Mouse (Mus musculus) hindbrain, embryonic 11.5 days (tissue): ENCODE data around the gene Uba52. TPM values are rescaled to one million over a fixed set of nuclear protein-coding genes. Genes with fewer than 3 reads are reported as not detected.
A peak's percentile ranks its signal among the peaks of the same experiment; 100 is the strongest.

Experiments used
- ATAC-seq: fragments of 200-750 bp; cut with Nextera tagmentation; 2 replicates; pipeline ENCODE4 v1.8.0; 2017; ENCODE audit warnings: mild to moderate bottlenecking, moderate TSS enrichment, moderate library complexity; ENCODE audit not compliant: low FRiP score
- DNase-seq: peaks from one replicate; pipeline ENCODE4 v3.0.0-alpha.2; 2015; ENCODE audit warnings: low spot score
- H3K27ac ChIP-seq: fragments of 300-500 bp; sonication (generic); 2 replicates; pipeline ENCODE4 v1.5.1; 2014; ENCODE audit warnings: mild to moderate bottlenecking, low read depth, low read length
- H3K27me3 ChIP-seq: fragments of 300-500 bp; sonication (generic); 2 replicates; pipeline ENCODE4 v1.6.1; 2014; ENCODE audit warnings: mild to moderate bottlenecking, low read length, moderate library complexity, mixed read lengths; ENCODE audit not compliant: control insufficient read depth, insufficient read depth
- H3K36me3 ChIP-seq: fragments of 300-500 bp; sonication (generic); 2 replicates; pipeline ENCODE4 v1.6.1; 2014; ENCODE audit warnings: mild to moderate bottlenecking, low read length, moderate library complexity, mixed read lengths; ENCODE audit not compliant: control insufficient read depth, insufficient read depth
- H3K4me1 ChIP-seq: fragments of 300-500 bp; sonication (generic); replicated peaks from 2 replicates; pipeline ENCODE4 v1.6.1; 2014; ENCODE audit warnings: low read length, mixed read lengths; ENCODE audit not compliant: control insufficient read depth, insufficient read depth
- H3K4me2 ChIP-seq: fragments of 300-500 bp; sonication (generic); replicated peaks from 2 replicates; pipeline ENCODE4 v1.6.1; 2014; ENCODE audit warnings: mild to moderate bottlenecking, low read depth, low read length
- H3K4me3 ChIP-seq: fragments of 300-500 bp; sonication (generic); 2 replicates; pipeline ENCODE4 v1.5.1; 2014; ENCODE audit warnings: low read depth, low read length
- H3K9ac ChIP-seq: fragments of 300-500 bp; sonication (generic); 2 replicates; pipeline ENCODE4 v1.6.1; 2014; ENCODE audit warnings: low read depth, low read length
- H3K9me3 ChIP-seq: fragments of 300-500 bp; sonication (generic); 2 replicates; pipeline ENCODE4 v1.6.1; 2016; ENCODE audit warnings: low read length; ENCODE audit not compliant: control insufficient read depth
- WGBS: fragments of 180-500 bp; shearing (Covaris S2); extraction: QIAGEN DNeasy Blood & Tissue Kit; methylation state at CpG from one replicate; pipeline ENCODE4 v1.1.7; 2014; 5-methylcytosine and 5-hydroxymethylcytosine counted together
- polyA plus RNA-seq: library from polyadenylated mRNA; unstranded; fragments of >200 nt; fragmentation: Nextera tagmentation; extraction: Ambion mirVana; gene quantifications from 2 replicates; pipeline ENCODE4 v1.2.1, GENCODE M21; 2014

The Uba52 gene
- polyA plus RNA-seq, result 814 and 839 TPM in 2 replicates

- peak within 1 kb of the TSS; percentile 94 for H3K4me2 ChIP-seq
- DNase-seq (peak; percentile 98), ATAC-seq (peak; percentile 80)
- H3K9me3 ChIP-seq, result no peaks in the 10 kb centered on the region
- WGBS, result under 1% methylated on average over 74 of the region's 74 CpGs
- peaks cover 8% of the 10 kb centered on the region for H3K36me3 ChIP-seq
- peak within 1 kb of the TSS; percentile 98 for H3K9ac ChIP-seq
- peak within 1 kb of the TSS; percentile 99 for H3K4me3 ChIP-seq
- peak within 1 kb of the TSS; percentile 93 for H3K27ac ChIP-seq
- H3K4me1 ChIP-seq, result peaks cover 11% of the 10 kb centered on the region; the same call in 1 of the 2 replicates
- H3K27me3 ChIP-seq, result no peaks in the 10 kb centered on the region
Observed at GRCm38 (mm10) chr8:70510228-70510915, at the start of gene Uba52. Gene Uba52, minus strand, starts transcription at chr8:70510801.

GRCm38 (mm10) chr8:70560096-70560495 is 49.5 kb upstream of the Uba52 start:
- Histone ChIP-seq H3K4me2 (no peak overlapping the region), H3K27me3 (no peaks in the 10 kb centered on the region), H3K36me3 (no peaks in the 10 kb centered on the region), H3K9ac (no peak overlapping the region), H3K9me3 (no peaks in the 10 kb centered on the region), H3K4me1 (no peaks in the 10 kb centered on the region), H3K4me3 (no peak overlapping the region), H3K27ac (no peak overlapping the region)
- 83% methylated on average over 2 of the region's 2 CpGs for WGBS
- ATAC-seq, result no peak
- DNase-seq, result no peak

GRCm38 (mm10) chr8:70558983-70559382 is 48.4 kb upstream of the Uba52 start:
- Histone ChIP-seq H3K9ac (no peak overlapping the region), H3K9me3 (no peaks in the 10 kb centered on the region), H3K4me2 (no peak overlapping the region), H3K36me3 (no peaks in the 10 kb centered on the region), H3K27ac (no peak overlapping the region), H3K4me3 (no peak overlapping the region), H3K4me1 (no peaks in the 10 kb centered on the region), H3K27me3 (no peaks in the 10 kb centered on the region)
- ATAC-seq (no peak), DNase-seq (no peak)
- WGBS, result 81% methylated on average over 3 of the region's 3 CpGs

DNA sequence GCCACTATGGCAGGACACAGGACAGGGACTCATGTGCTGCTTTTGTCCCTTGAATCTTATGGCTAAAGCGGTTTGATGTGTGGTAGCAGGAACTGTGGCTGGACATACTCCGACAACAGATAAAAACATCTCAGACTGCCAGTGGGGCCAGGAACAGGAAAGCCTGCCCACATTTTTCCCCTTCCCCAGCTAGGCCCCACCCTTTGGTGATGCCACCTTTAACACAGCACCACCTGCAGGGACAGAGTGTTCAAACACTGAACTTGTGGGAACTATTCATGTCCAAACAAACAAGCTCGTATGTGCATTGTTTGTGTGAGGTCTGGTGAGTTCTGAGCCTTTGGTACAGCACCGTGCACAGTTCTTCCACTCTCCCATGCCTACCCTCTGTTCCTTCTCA is 47.7 kb upstream of the Uba52 start:
- no peaks in the 10 kb centered on the region for H3K27me3 ChIP-seq
- no peak overlapping the region for H3K4me2 ChIP-seq
- H3K27ac ChIP-seq, result no peak overlapping the region
- H3K4me3 ChIP-seq, result no peak overlapping the region
- no peak for ATAC-seq
- WGBS, result 72% methylated on average over 4 of the region's 4 CpGs
- no peaks in the 10 kb centered on the region for H3K36me3 ChIP-seq
- no peaks in the 10 kb centered on the region for H3K9me3 ChIP-seq
- no peak overlapping the region for H3K9ac ChIP-seq
- no peak for DNase-seq
- no peaks in the 10 kb centered on the region for H3K4me1 ChIP-seq

DNA sequence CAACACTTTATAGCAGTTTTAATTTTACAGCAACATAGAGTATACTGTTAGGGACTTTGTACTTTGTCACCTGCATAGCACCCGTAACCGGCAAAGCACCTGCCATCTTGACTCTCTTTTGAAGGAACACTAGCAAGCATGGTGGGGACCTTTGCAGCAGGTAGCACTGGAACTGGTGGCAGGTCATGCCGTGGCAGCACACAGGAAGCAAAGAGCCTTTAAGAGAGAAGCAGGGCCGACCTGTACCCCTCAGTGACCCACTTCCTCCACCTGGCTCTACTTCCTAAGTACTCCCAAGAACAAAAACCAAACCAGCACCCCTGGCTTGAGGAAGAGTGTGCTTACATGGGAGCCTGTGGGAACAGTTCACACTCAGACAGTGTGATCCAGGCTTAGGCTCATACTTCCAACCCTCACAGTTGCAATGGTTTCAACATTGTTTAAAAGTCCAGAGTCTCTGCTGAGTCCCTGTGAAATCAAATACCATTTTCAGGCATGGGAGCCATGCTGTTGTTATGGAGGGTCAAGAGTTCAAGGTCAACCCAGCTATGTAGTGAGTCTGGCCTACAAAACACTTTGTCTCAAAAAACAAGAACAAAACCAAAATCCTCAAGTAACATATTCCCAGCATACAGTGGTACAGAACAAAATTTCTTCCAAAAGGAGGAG is 44.6 kb upstream of the Uba52 start:
- H3K27ac ChIP-seq, result no peak overlapping the region
- ATAC-seq (no peak), DNase-seq (no peak)
- H3K4me2 ChIP-seq, result no peak overlapping the region
- H3K9ac ChIP-seq, result no peak overlapping the region
- H3K4me3 ChIP-seq, result no peak overlapping the region
- WGBS, result 93% methylated on average over 4 of the region's 4 CpGs
- H3K9me3 ChIP-seq, result no peaks in the 10 kb centered on the region
- H3K27me3 ChIP-seq, result no peaks in the 10 kb centered on the region
- no peaks in the 10 kb centered on the region for H3K36me3 ChIP-seq
- H3K4me1 ChIP-seq, result no peaks in the 10 kb centered on the region

DNA sequence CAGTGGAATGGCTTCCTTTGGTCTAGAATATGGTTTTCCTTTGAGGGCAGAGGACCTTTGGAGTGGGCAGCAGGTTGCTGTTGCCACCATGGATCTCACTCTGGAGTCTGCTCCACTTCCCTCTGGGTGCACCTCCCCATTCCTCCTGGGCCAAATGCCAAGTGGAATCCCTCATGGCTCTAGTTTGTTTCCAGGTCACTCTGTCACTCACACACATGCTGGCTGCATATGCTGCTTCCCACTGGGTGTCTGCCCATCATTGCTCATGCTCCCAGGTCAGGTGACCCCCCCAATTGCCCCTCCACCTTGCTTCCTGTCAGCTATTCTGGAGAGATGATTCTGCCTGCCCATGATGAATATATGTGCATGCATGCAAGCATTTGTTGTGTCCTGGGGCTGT is 43.1 kb upstream of the Uba52 start:
- Histone ChIP-seq H3K27ac (no peak overlapping the region), H3K9me3 (no peaks in the 10 kb centered on the region), H3K9ac (no peak overlapping the region), H3K27me3 (no peaks in the 10 kb centered on the region), H3K4me2 (no peak overlapping the region), H3K36me3 (no peaks in the 10 kb centered on the region), H3K4me1 (no peaks in the 10 kb centered on the region), H3K4me3 (no peak overlapping the region)
- DNase-seq (no peak), ATAC-seq (no peak)

DNA sequence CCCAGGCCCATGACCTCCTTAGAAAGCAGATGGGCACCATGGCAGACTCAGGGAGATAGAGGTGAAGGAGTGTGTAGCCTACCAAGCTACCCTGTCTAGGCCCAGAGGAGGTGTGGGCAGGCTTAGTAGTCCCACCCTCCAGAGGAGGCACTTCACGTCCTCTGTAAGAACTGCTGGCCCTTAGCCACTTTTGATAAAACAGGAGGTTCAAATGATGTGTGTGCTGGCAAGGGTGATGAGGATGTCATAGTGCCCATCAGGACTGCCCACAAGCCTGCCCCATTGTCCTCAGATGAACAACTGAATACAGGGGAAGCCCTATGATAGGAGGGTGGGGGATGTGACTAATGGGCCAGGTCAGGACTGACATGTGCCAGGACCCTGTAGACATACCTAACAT is 42.2 kb upstream of the Uba52 start:
- WGBS, result 71% methylated on average over 1 of the region's 1 CpGs
- Histone ChIP-seq H3K9me3 (no peaks in the 10 kb centered on the region), H3K27me3 (no peaks in the 10 kb centered on the region), H3K36me3 (no peaks in the 10 kb centered on the region), H3K27ac (no peak overlapping the region), H3K4me2 (no peak overlapping the region), H3K4me3 (no peak overlapping the region), H3K4me1 (no peaks in the 10 kb centered on the region), H3K9ac (no peak overlapping the region)
- DNase-seq, result no peak
- ATAC-seq, result no peak

DNA sequence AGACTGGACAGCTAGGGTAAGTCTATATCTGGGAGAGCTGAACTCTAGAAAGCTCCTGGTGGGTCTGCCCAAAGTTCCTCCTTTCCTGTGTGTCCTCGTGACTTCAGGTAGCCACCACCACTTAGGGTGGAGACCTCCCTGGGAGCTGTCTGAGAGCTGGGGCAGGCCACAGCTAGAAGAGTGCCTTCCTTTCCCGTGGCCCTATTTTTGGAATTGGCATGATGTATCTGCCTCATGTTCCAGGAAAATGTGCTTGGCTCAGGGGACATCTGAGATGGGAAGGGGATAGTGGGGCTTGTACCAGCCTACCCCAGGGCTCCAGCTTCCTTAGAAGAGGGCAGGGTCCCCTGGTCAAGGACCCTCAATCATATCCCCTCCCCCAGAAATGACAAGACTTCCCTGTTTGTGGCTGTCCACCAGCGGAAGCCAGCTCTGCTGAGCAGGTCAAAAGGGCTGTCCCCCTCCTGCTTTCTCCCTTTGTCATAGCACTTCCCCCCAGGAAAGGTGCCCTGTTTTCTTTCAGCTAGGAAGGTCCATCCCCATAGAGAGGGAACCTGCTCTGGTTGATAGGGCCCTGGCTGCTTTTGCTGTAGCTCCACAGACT is 41.1 kb upstream of the Uba52 start:
- Histone ChIP-seq H3K9ac (no peak overlapping the region), H3K27me3 (no peaks in the 10 kb centered on the region), H3K36me3 (no peaks in the 10 kb centered on the region), H3K4me2 (no peak overlapping the region), H3K4me3 (no peak overlapping the region), H3K27ac (no peak overlapping the region), H3K9me3 (no peaks in the 10 kb centered on the region), H3K4me1 (no peaks in the 10 kb centered on the region)
- DNase-seq (no peak), ATAC-seq (no peak)
- WGBS, result 77% methylated on average over 3 of the region's 3 CpGs
